Mouse (Mus musculus) WW6 (cell line): ENCODE measurements around the gene Ano9.

Source experiments
- DNase-seq: peaks from one replicate; pipeline ENCODE4 v3.0.0-alpha.2; 2013; ENCODE audit warnings: low read depth, low spot score

The Ano9 gene

DNA sequence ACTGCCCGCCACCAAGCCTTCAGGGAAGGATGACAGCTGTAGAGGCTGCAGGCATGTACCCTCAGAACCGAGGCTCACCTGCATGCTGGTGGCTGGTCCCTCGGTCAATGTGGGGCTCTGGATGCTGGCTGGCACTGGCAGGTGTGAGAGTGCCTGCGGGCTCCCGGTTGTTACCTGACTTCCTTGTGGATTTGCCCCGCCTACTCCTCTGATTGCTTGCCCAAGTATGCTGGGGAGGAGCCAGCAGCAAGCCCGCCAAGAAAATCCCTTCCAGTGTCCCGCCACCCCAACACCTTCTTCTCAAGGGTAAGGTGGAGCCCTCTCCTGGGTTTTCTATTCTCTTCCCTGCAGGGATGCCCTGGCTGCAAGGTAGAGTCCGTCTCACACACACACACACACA lies at the start of gene Ano9:
Gene Ano9 (minus strand): TSS at position 171 of the 400 bp plus-strand sequence.
- peak; percentile 33 for DNase-seq

DNA sequence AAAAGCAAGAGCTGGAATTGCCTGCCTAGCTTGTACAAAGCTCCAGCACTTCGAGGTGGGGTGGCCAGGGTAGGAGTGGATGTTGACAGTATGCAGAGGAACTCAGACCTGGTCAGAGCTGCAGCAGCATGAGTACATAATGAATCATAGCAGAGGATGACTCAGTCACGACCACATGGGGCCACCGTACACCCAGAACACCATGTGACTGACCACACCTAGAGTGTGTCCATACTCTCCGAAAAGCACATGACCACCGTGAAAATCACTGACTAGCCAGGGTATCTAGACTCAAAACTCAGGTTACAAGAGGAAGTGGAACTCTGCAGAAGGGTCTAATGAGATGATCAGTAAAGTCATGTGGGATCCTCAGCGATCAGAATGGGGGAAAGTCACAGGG lies 47.2 kb upstream of the Ano9 start:
- DNase-seq = no peak

DNA sequence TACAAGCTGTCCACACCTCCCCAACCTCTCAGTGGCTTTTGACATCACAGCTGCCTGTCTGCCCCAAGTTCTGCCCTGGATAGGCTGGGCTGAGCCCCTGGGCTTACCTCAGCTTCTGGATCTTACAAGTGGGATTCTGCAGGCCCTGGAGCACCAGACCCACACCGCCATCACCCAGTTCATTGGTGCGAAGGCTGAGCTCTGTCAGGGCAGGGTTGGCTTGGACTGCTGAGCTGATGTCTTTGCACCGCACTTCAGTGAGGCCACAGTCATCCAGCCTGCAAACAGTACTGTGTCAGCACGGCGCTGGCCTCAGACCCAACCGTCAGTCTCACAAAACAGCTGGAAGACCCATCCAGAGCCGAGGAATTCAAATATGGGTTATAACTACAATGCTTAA lies 46.8 kb upstream of the Ano9 start:
- no peak for DNase-seq

DNA sequence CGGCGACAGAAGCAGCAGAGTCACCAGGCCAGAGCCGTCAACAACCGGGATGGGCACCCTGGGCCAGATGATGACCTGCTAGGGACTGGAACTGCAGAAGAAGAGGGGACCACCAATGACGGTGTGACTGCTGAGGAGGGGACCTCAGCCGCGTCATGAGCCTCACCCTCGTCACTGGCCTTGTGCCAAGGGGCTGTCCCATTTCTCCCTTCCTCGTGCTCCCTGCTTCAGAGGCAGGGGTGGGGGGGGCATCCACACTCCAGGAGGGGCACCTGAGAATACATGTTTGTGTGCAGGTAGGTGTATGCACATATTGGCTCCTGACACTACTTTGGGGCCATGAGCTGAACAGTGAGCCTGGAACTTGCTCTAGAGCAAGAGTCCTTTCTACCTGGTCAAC lies 37.8 kb upstream of the Ano9 start:
- DNase-seq = no peak

DNA sequence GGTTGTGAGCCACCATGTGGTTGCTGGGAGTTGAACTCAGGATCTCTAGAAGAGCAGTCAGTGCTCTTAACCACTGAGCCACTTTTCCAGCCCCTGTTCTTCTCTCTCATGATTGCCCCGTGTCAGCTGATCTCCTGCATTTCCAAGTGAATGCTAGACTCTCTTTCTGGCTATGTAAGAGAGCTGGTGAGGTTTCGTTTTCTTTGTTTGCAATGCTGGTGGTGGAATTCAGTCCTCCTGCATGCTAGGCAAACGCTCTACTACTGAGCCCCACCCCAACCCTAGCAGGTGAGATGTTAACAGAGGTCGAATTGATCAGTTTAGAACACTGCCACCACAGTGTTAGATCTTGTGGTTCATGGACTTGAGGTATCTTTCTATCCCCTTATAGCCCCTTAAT lies 31.0 kb upstream of the Ano9 start:
- peak; percentile 73 for DNase-seq

DNA sequence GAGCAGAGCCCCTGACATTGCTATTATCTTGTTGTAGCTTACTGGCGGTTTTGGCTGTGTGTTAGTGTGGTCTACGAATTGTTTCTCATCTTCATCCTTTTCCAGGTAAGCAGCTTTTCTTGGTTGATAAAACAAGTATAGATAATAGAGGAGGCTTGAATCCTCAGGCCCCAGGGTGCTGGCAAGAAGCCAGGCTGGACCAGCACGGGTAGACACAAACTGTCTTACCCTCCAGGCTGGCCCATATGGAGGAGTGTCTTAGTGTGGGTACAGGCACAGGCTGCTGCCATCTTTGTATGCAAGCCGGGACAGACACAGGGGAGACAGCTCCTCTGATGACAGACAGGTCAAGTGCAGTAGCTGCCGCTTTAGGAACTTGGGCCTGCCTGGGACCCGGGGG lies 29.4 kb upstream of the Ano9 start:
- DNase-seq = no peak

DNA sequence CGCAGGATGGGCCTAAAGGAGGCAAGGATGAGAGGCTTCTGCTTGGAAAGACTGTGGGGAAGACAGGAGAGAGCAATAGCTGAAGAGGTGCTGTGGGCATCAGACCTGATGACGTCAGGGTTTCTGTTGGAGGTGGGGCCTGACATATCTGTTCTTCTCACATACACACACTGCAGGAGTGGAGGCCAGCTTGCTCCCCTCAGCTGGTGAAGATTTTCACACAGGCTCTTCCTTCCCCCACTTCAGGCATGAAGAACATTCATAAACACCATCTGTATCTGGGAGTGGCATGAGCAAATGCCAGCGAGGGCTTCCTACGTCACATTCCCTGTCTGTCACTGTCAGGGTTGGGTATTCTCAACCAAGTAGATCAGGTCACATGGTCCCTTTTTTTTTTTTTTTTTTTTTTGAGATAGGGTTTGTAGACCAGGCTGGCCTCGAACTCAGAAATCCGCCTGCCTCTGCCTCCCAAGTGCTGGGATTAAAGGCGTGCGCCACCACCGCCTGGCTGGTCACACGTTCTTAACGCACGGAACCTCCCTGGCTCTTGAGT lies 28.5 kb upstream of the Ano9 start:
- DNase-seq = no peak

DNA sequence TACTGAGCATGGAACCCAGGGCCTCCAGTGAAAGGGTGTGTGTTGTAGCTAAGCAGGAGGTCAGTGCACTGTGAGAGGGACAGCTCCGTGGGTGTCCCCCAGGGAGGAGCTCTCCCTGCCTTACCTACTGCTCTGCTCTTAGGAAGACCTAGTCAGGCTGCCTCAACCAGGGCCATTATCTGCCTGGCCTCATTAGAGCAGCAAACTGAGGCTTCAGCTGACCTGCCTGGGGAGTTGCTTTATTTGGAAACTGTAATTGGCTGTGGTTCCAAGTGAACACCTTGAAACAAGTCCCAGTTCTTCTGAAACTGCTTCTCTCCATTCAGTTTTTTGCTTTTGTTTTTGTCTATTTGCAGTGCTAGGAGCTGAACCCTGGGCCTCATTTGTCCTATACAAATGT lies 27.8 kb upstream of the Ano9 start:
- DNase-seq = no peak

DNA sequence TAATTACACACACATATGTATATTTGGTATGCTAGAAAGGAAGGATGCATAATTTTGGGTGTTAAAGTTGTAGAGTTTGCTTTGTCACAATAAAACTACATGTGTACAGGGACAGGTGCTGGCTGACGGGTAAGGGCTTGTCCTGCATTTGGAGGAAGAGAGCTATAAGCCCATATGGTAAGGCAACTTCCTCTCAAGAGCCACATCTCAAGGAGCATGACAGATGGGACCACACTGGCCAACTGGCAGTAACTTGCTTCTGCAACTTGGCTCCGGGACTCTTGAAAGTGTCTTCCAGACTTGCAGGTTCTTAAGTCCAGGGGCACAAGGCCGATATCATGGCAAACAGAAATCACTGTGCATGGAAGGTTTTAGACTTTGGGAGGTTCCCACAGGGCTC lies 27.0 kb upstream of the Ano9 start:
- DNase-seq = no peak

DNA sequence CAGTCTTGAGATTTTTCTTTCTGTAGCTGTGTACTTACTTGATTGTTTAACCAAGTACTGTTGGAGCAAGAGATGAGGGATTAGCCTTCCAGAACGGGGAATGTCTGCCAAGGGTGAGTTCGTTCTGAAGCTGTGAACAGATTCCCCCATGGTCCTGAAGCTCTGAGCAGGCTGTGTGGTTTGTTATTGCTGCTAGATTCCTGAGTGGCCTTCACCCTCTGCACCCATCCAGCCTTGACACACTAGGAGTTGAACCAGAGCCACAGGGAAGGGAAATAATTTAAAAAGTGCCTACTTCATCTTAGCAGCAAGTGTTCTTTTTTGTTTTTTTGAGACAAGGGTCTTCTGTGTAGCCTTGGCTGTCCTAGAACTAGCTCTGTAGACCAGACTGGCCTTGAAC lies 26.3 kb upstream of the Ano9 start:
- DNase-seq = no peak

DNA sequence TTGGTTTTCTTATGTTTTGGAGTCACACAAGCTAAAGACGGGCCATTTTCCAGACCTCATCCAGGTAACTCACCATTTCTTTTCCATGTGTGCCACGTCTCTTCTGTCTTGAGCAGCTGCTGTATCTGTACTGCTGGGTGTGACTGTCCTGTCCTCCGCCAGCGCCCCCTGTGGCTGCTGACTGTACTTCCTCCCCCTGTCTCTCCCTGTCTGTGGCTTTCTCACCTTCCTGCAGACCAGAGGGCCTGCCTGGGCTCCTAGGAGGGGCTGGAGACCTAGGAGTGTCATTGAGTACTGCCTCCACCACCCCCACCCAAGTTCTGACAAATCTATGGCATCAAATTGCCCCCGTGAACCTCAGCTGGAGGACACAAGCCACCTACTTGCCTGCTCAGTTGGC lies 25.5 kb upstream of the Ano9 start:
- no peak for DNase-seq

DNA sequence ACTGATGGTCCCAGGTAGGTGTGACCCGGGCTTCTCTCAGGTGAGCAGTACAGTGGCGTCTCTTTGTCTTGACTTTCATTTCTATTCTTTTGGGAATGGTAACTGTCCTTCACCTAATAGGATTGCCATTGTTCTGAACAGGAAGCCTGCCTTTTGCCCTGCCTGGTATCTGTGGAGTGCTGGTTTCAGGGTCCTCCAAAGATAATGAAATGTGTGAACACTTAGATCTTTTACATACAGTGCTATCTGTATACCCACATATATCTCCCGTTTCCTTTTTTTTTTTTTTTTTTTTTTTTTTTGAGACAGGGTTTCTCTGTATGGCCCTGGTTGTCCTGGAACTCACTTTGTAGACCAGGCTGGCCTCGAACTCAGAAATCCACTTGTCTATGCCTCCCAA lies 23.7 kb upstream of the Ano9 start:
- no peak for DNase-seq

DNA sequence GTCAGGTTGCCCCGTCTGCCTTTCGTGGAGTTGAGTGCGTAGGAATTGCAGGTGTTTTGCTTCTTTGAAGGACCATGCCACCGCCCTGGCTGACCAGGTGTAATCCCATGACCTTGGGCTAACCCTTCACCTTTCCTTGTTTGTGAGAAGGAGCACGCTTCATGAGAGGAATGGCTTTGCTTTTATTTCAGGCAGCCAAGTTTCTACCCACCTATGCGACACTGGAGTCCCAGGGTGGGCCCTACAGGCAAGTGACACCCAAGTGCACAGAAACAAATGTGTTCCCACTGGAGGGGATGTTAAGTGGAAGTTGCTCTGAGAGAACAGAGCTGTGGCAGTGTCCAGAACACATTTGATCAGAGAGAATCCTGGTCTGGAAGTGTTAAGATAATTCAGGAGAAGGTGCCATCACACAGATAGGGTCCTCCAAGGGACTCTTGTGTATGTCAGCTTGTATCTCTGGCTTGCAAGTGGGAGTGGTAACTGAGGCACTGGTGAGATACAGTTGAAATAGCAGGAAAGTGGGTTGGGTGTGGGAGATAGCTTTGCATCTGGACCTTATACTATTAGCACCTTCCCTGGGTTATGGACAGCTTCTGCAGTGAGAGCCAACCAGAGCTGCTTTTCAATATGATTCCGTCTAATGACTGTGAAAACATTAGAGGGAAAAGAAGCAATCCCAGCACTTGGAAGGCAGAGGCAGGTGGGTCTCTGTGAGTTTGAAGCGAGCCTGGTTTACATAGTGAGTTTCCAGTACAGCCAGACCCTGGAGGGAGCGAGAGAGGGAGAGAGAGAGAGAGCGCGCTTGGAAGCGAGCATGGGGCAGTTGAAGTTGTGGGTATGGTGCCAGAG lies 14.5 kb upstream of the Ano9 start:
- DNase-seq = no peak

DNA sequence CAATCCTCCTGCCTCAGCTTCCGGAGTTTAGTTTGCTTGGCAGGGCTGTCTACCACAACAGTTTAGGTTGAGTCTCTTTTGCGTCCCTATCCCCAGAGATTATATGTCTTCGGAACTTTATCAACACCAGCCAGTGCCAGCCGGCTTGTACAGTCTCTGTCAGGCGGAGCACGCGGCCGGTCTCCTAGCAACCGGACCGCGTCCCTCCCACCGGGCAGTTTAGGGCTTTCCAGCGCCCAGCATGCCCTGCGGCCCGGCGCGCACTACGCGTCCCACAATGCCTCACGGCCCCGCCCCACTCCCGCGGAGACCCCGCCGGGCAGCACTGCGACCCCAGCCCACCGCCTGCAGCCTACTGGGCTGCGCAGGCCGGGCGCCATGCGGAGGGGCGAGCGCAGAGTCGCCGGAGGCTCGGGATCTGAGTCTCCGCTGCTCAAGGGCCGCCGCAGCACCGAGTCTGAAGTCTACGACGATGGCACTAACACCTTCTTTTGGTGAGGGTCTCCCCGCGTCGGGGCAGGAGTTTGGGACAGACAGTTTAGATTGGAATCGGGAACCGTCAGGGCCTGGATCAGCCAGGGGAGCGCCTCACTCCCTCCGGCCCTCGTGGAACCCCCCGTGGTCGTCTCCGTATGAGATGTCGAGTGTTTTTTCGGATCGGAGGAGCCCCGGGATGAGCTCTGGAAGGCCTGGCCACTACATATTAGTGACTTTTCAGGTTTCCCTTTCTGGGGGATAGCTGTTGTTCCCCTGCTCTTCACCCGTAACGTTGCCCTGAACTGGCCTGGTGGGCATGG lies 13.6 kb upstream of the Ano9 start:
- DNase-seq = peak; percentile 87

DNA sequence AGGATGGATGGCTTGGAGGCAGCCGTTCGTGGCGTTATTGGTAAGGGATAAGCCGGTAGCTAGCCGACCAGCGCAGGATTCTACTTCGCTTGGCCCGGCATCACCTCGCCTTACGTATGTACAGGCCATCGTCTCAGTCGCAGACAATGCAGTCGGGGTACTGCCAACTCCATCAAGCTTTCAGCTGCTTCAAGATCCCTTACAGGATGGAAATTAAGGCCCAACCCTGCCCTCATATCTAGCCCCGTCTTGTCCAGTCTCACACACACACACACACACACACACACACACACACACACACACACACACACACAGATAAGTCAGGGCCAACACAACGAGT lies 5.9 kb upstream of the Ano9 start:
- DNase-seq = no peak

DNA sequence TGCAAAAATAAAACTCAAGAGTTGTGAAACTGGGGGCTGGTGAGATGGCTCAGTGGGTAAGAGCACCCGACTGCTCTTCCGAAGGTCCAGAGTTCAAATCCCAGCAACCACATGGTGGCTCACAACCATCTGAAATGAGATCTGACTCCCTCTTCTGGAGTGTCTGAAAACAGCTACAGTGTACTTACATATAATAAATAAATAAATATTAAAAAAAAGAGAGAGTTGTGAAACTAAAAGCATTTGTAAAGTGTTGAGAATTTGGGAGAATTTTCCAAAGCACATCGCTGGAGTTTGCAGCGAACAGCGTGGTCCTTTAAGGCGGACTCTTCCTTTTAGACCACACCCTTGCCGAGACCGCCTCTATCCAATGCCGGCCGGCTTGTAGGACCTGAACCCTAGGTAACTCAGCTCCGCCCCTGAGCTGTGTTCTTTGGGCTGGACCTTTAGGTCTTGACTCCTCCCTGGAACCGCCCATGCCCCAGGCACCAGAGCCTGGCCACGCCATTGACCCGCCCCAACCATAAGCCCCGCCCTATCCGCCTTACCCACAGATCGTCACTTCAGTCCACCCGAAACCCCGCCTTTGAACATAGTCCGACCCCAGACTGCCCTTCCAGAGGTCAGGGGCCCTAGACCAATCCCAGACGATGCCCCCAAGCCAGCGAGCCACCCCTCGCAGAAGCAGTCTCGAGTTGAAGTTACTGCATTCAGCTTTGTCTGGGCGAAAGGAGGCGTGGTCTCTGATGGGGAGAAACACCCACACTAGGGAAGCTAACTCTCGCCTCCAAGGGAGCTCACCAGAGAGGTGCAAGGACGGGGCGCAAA lies 5.3 kb upstream of the Ano9 start:
- DNase-seq = peak; percentile 99

DNA sequence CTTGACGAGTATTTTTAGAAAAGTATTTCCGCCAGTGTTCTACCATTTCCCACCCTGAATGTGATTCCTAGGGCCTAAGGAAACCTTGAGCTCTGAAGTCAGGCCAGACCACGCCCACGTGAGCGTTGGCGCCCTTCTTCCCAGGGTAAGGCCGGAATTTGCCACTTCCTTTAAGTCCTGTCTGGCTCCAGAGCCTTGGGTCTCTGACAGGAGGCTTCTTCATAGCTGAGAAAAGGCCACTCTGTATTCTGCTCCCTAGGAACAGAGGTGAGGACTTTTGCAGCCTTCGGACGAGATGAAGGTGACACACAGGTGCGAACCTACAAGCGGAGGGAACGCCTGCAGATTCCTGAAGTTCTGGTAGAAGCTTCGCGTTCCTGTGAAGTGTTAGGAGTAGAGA lies 4.6 kb upstream of the Ano9 start, which contains the start of gene Ptdss2:
Gene Ptdss2 (plus strand): TSS at position 138 of the 400 bp plus-strand sequence.
- peak; percentile 65 for DNase-seq

DNA sequence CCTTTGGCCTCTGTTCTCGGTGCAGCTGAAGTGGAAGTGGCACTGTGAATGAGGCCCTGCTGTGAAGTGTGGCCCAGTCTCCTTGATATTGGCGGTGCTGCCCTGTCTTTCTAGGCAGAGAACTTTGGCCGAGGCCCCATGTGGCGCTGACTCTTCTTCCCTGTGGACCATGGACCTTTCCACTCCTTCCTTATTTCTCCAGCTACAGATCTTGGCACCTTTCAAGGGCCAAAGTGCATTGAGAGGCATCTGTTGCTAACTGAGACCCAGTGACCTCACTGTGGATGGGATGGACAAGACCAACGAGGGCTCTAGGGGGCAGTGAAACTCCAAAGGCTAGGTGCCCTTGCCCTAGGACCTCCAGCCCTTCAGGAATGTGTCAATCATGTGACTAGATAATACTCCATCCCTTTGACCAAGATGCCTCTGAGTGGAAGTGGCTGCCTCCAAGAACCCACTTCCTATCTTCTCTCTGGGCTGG lies 3.5 kb upstream of the Ano9 start:
- no peak for DNase-seq

DNA sequence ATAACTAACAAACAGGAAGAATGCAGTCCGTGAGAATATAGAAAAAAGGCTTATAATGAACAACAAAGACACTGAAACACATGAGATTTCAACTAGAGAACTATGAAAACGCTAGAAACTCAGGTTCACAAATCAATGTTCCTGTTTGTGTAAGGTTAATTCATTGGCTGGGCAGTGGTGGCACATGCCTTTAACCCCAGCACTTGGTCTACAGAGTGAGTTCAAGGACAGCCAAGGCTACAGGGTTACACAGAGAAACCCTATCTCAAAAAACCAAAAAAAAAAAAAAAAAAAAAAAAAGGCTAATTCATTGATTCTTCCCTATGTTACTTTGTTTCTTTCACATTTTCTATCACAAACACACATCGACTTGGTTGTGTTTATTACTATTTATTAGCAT lies 3.0 kb upstream of the Ano9 start:
- DNase-seq = no peak

DNA sequence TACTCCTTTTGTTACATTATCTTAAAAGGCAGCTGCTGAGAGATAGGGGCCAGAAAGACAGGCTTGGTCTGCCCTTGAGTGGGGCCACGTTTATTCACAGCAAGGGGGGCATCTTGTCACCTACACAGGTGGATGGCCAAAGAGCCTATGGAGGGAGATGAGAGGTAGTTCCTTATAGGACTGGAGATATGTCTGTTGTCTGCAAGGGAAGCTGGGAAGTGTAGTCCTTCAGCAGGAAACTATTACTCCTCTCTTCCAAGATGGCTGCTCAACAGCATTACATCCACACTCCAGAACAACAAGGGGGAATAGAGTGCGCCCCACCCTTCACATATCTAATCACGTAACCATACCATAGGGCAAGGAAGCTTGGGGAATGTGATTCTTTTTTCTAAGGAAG lies 1.9 kb upstream of the Ano9 start:
- DNase-seq = no peak

DNA sequence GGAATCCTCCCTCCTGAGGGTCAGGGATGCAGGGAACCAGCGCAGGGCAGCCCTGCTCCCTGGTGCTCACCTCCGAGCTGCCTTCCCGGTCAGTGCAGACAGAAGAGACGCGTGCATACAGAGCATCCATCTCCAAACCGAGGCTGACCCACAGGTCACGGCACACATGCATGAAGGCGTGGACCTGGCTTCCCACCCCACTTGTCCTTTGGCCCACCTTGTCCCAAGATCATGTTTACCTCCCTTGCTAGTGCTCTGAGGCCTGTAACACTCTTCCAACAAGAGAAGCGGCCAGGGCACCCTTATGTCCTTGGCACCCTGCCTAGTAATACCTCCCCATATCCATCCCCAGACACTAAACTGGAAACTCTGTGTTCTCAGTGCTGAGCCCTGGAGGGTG lies 1.7 kb downstream of the Ano9 start:
- DNase-seq = no peak

DNA sequence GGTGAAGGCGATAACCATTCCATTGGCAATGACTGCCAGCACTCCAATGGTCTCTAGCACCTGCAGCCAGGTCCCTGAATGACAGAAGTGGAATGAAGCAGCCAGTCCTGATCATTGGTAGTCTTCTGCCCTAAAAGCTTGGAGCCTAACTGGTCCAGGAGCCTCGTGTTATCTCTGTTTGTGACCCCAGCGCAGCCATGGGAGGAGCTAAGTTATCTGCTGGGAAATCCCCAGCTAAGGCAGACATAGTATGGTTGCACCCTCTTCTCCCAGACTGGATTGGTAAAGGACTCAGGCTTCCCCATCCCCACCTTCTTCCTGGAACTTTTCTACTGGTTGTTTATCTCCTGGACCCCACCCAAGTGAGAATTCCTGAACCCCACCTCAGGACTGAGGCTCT lies 14.4 kb downstream of the Ano9 start:
- DNase-seq = no peak
